Mouse (Mus musculus) myocyte (in vitro differentiated cells): ENCODE data around the gene Reep6.

Source experiments
- E2F4 ChIP-seq: IDR thresholded peaks from one replicate; pipeline ENCODE4 v1.6.1; 2011; ENCODE audit warnings: mild to moderate bottlenecking, control low read depth, moderate library complexity; ENCODE audit not compliant: insufficient read depth
- MYOD1 ChIP-seq, 3 experiments: IDR thresholded peaks; one replicate each; pipeline ENCODE4 v1.6.1; 2011; ENCODE audit warnings: control low read depth in 2 of 3, low read depth in 2 of 3, mild to moderate bottlenecking in 2 of 3, moderate library complexity in 1 of 3; ENCODE audit not compliant: insufficient read length in 2 of 3, control insufficient read depth in 1 of 3
- POLR2A ChIP-seq: IDR thresholded peaks from one replicate; pipeline ENCODE4 v1.6.1; 2011; ENCODE audit warnings: low read depth, mild to moderate bottlenecking, control low read depth, moderate library complexity; ENCODE audit not compliant: insufficient read length
- SRF ChIP-seq: IDR thresholded peaks from one replicate; pipeline ENCODE4 v1.6.1; 2011; ENCODE audit warnings: low read depth; ENCODE audit not compliant: control insufficient read depth, insufficient read length
- TCF12 ChIP-seq: IDR thresholded peaks from one replicate; pipeline ENCODE4 v1.6.1; 2011; ENCODE audit warnings: mild to moderate bottlenecking, control low read depth; ENCODE audit not compliant: poor library complexity, insufficient read depth, severe bottlenecking
- USF1 ChIP-seq: IDR thresholded peaks from one replicate; pipeline ENCODE4 v1.6.1; 2011; ENCODE audit warnings: low read depth, mild to moderate bottlenecking, control low read depth, moderate library complexity

DNA sequence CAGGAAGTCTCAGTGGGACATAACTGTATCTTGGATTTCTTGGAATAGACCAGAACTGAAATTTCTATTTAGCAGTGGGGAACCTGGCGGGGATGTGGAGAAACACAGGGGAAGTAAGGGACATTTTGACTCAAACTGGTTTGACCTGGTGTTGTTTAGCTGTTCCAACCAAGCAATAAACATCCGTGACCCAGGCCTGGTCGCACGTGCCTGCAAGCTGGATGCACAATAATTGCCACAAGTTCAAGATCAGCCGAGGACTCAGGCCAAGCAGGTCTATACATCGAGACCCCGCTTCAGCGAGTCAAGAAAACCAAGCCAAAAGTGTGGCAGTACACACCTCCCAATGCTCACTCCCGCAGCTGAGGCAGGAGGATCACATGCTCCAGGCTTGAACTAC, 42.2 kb downstream of the Reep6 start:
- TF ChIP-seq POLR2A = no peak
- TF ChIP-seq USF1 = no peak
- no peak for TF ChIP-seq TCF12
- no peak for TF ChIP-seq SRF
- no peak for TF ChIP-seq MYOD1 (IDR thresholded peaks at IDR 0.05; ENCODE audit: control insufficient read depth in 1 of 3, insufficient read length in 2 of 3, low read depth in 2 of 3)
- no peak for TF ChIP-seq E2F4
